Mouse (Mus musculus): ENCODE results near the gene Carns1. TPM values are rescaled to one million over a fixed set of nuclear protein-coding genes. Genes with fewer than 3 reads are reported as not detected.
"Not testable (repeated sequence)": the region's sequence is repeated elsewhere in the genome, so short reads cannot be mapped to it uniquely, and the experiment has no call there.

Carns1 gene
- polyA plus RNA-seq, 1 experiment from 2014 or later, result 5.9 TPM

GRCm38 (mm10) chr19:4147022-4147405, 28.3 kb downstream of the Carns1 start:
- Histone ChIP-seq H3K27me3 (replicated peaks) (no peaks in the 10 kb centered on the region), H3K4me2 (no peak overlapping the region), H3K9ac (replicated peaks) (no peak overlapping the region), H3K27ac (replicated peaks) (0 out of 2 replicates have a peak overlapping the region, but pooled peaks have one; percentile 78), H3K9me3 (replicated peaks) (no peaks in the 10 kb centered on the region), H3K36me3 (peaks cover 13% of the 10 kb centered on the region; the same call in 1 of the 2 replicates), H3K4me1 (peaks cover 32% of the 10 kb centered on the region), H3K4me3 (replicated peaks) (no peak overlapping the region)
- ATAC-seq (ENCODE audit: low FRiP score), result no peak
- WGBS, result 52% methylated on average over 3 of the region's 3 CpGs

DNA sequence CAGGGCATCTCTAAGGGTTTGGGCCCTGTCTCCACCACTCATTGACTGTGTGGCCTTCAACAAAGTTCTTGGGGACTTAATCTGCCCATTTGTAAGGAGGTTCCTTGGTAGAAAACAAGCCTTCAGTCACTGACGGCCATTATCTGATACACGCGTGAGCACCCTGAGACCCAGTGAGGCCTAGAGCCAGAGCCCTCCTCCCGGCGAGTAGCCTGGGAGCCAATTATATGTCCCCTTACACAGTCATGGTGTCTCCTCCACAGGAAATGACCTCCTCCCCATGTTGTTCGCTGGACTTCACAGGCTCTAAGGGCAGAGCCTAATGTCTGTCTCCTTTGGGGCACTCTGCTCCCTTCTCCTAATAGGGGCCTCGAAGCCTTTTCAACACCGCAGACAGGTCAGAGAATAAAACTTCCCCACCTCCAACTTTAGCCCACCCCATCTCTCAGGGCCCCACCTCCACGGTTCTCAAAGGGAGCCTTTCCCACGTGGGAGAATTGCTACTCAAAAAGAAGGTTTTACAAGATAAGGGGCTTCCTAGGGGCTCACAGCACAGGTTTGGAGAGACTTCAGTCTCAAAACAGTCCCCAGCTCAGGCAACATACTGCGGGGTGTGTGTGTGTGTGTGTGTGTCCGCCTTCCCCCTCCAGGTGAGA, 28.8 kb downstream of the Carns1 start:
- no peak overlapping the region for H3K4me3 ChIP-seq (replicated peaks)
- H3K4me2 ChIP-seq, result no peak overlapping the region
- H3K4me1 ChIP-seq, result peaks cover 32% of the 10 kb centered on the region
- no peaks in the 10 kb centered on the region for H3K27me3 ChIP-seq (replicated peaks)
- no peaks in the 10 kb centered on the region for H3K9me3 ChIP-seq (replicated peaks)
- 62% methylated on average over 12 of the region's 12 CpGs for WGBS
- peaks cover 11% of the 10 kb centered on the region; the same call in 1 of the 2 replicates for H3K36me3 ChIP-seq
- H3K27ac ChIP-seq (replicated peaks), result no peak overlapping the region
- H3K9ac ChIP-seq (replicated peaks), result no peak overlapping the region
- no peak for ATAC-seq (ENCODE audit: low FRiP score)

- no peak for ATAC-seq (ENCODE audit: low FRiP score)
- Histone ChIP-seq H3K4me1 (peaks cover 29% of the 10 kb centered on the region), H3K27ac (replicated peaks) (no peak overlapping the region), H3K4me3 (replicated peaks) (no peak overlapping the region), H3K9ac (replicated peaks) (no peak overlapping the region), H3K9me3 (replicated peaks) (no peaks in the 10 kb centered on the region), H3K36me3 (peaks cover 9% of the 10 kb centered on the region; the same call in 1 of the 2 replicates), H3K4me2 (no peak overlapping the region), H3K27me3 (replicated peaks) (no peaks in the 10 kb centered on the region)
- WGBS, result 91% methylated on average over 5 of the region's 5 CpGs
Observed at GRCm38 (mm10) chr19:4145936-4146335, 29.3 kb downstream of the Carns1 start.

DNA sequence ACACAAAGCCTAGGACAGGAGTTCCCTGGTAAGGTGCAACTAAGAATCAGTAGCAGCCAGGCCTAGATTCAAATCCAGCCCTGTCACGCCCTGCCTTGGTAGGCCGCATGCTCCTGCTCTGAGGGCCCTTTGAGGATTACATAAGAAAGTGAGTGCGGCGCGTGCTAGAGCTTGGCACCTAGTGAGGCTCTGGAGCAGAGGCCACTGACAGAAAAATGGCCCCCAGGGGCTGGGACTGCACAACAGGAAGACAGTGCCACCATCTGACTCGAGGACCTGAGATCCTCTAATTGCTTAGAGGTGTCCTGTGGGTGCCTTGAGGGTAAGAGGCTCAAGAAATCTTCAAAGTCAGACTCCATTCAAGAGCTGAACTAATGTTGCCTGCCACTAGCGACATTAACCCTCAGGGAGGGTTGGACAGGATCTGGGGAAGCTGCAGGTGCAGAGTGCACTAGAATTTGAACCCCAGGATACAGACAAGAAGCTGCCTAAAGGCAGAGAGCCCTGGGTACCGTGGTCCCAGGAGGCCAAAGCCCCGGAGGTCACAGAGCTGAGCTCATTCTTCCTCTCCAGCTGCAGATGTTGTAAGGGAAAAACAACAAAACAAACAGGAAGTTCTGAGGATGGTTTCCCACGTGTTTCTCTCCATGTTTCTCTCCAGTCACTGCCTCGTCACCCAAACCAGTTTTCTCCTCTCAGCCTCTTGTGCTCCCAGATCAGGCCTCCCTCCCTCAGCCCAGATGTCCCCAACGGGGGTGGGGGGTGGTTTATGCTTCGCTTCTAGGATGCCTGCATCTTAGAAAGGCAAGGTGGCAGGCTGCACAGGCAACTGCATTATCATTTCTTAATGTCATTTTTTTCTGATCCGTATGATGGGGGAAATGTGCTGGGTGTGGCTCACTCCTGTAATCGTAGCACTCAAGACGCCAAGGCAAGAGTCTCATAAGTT, 30.5 kb downstream of the Carns1 start:
- Histone ChIP-seq H3K36me3 (no peaks in the 10 kb centered on the region), H3K9ac (replicated peaks) (no peak overlapping the region), H3K27ac (replicated peaks) (no peak overlapping the region), H3K4me1 (peaks cover 18% of the 10 kb centered on the region), H3K9me3 (replicated peaks) (no peaks in the 10 kb centered on the region), H3K27me3 (replicated peaks) (no peaks in the 10 kb centered on the region), H3K4me2 (no peak overlapping the region), H3K4me3 (replicated peaks) (no peak overlapping the region)
- WGBS, result 86% methylated on average over 16 of the region's 16 CpGs
- ATAC-seq (ENCODE audit: low FRiP score), result no peak

GRCm38 (mm10) chr19:4143759-4144268, 31.5 kb downstream of the Carns1 start, which contains the start of gene Cabp4:
Cabp4 (minus strand) TSS chr19:4144033.
- H3K4me3 ChIP-seq (replicated peaks), result no peak within 1 kb of the TSS
- H3K4me2 ChIP-seq, result no peak within 1 kb of the TSS
- H3K9me3 ChIP-seq (replicated peaks), result no peaks in the 10 kb centered on the region
- 82% methylated on average over 7 of the region's 7 CpGs for WGBS
- no peaks in the 10 kb centered on the region for H3K27me3 ChIP-seq (replicated peaks)
- peaks cover 14% of the 10 kb centered on the region for H3K4me1 ChIP-seq
- no peak within 1 kb of the TSS for H3K27ac ChIP-seq (replicated peaks)
- no peak for ATAC-seq (ENCODE audit: low FRiP score)
- H3K36me3 ChIP-seq, result no peaks in the 10 kb centered on the region
- H3K9ac ChIP-seq (replicated peaks), result no peak within 1 kb of the TSS

DNA sequence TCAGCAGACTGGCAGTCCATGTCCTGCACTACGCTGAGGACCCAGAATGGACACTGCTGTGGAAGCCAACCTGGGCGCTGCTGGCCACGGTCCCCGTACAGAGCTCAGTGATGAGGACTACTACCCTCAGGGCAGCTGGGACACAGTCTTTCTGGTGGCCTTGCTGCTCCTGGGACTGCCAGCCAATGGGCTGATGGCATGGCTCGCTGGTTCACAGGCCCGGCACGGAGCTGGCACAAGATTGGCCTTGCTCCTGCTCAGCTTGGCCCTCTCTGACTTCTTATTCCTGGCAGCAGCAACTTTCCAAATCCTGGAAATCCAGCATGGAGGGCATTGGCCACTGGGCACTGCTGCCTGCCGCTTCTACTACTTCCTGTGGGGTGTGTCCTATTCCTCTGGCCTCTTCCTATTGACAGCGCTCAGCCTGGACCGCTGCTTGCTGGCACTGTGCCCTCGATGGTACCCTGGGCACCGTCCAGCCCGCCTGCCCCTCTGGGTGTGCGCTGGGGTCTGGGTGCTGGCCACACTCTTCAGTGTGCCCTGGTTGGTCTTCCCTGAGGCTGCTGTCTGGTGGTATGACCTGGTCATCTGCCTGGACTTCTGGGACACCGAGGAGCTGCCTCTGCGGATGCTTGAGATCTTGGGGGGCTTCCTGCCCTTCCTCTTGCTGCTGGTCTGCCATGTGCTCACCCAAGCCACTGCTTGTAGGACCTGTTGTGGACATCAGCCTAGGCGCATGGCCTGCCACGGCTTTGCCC, 32.7 kb downstream of the Carns1 start:
- whole genome bisulfite sequencing, result 92% methylated on average over 18 of the region's 18 CpGs
- H3K4me2 ChIP-seq, result no peak overlapping the region
- H3K4me1 ChIP-seq, result peaks cover 7% of the 10 kb centered on the region
- H3K9ac ChIP-seq (replicated peaks), result no peak overlapping the region
- H3K27me3 ChIP-seq (replicated peaks), result no peaks in the 10 kb centered on the region
- no peaks in the 10 kb centered on the region for H3K9me3 ChIP-seq (replicated peaks)
- no peak for ATAC-seq (ENCODE audit: low FRiP score)
- no peaks in the 10 kb centered on the region for H3K36me3 ChIP-seq
- H3K27ac ChIP-seq (replicated peaks), result no peak overlapping the region
- no peak overlapping the region for H3K4me3 ChIP-seq (replicated peaks)

DNA sequence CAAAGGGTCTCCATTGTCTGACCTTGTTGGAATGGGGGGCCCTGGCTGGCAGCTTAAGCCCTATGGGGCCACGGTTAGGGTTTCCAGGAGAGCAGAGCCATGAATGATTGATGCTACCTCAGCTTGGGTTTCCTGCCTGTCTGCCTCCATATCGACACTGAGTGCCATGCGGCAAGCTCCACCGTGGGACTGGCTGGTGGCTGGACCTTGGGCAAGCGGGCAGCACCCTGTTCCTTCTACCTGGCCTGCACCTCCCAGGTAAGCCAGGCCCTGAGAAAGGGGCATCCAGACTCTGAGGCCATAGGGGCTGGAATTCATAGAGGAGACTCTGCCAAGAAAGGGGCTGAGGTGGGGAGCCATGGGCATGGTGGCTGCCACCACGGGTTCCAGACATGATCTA, 35.1 kb downstream of the Carns1 start:
- Histone ChIP-seq H3K9me3 (replicated peaks) (no peaks in the 10 kb centered on the region), H3K9ac (replicated peaks) (no peak overlapping the region), H3K36me3 (no peaks in the 10 kb centered on the region), H3K4me3 (replicated peaks) (no peak overlapping the region), H3K27me3 (replicated peaks) (no peaks in the 10 kb centered on the region), H3K27ac (replicated peaks) (no peak overlapping the region), H3K4me2 (no peak overlapping the region), H3K4me1 (peaks cover 6% of the 10 kb centered on the region)
- 79% methylated on average over 6 of the region's 6 CpGs for WGBS
- no peak for ATAC-seq (ENCODE audit: low FRiP score)

DNA sequence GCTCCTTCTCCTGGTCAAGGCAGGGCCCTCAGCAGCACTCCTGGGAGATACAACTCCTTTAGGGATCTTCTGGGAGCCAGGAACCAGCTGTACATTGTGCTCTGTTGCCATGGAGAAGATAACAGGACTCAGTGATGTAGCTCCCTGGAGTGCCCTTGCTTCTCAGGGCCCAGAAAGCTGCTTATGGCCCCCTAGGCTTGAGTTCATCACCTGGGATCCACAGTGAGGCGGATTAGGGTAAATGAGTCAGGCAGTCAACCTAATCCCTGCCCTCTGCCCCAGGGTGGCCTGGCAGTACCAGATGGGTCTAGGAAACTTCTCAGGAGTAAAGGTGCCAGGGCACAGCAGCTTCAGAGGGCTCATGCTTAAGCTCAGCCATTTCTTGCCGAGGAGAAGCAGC, 35.8 kb downstream of the Carns1 start, which contains the start of gene Gpr152:
Gene Gpr152 (plus strand): TSS at position 342 of the 400 bp plus-strand sequence.
- peaks cover 6% of the 10 kb centered on the region for H3K4me1 ChIP-seq
- H3K4me2 ChIP-seq, result no peak within 1 kb of the TSS
- H3K9me3 ChIP-seq (replicated peaks), result no peaks in the 10 kb centered on the region
- 67% methylated on average over 2 of the region's 2 CpGs for WGBS
- no peak within 1 kb of the TSS for H3K4me3 ChIP-seq (replicated peaks)
- no peaks in the 10 kb centered on the region for H3K27me3 ChIP-seq (replicated peaks)
- H3K36me3 ChIP-seq, result no peaks in the 10 kb centered on the region
- no peak within 1 kb of the TSS for H3K27ac ChIP-seq (replicated peaks)
- ATAC-seq (ENCODE audit: low FRiP score), result no peak
- H3K9ac ChIP-seq (replicated peaks), result no peak within 1 kb of the TSS

GRCm38 (mm10) chr19:4137913-4138312, 37.4 kb downstream of the Carns1 start:
- no peaks in the 10 kb centered on the region for H3K9me3 ChIP-seq (replicated peaks)
- no peak for ATAC-seq (ENCODE audit: low FRiP score)
- H3K27ac ChIP-seq (replicated peaks), result no peak overlapping the region
- H3K36me3 ChIP-seq, result peaks cover 5% of the 10 kb centered on the region
- peaks cover 6% of the 10 kb centered on the region for H3K4me1 ChIP-seq
- H3K4me3 ChIP-seq (replicated peaks), result no peak overlapping the region
- H3K4me2 ChIP-seq, result no peak overlapping the region
- H3K9ac ChIP-seq (replicated peaks), result no peak overlapping the region
- WGBS, result 73% methylated on average over 5 of the region's 5 CpGs
- no peaks in the 10 kb centered on the region for H3K27me3 ChIP-seq (replicated peaks)

DNA sequence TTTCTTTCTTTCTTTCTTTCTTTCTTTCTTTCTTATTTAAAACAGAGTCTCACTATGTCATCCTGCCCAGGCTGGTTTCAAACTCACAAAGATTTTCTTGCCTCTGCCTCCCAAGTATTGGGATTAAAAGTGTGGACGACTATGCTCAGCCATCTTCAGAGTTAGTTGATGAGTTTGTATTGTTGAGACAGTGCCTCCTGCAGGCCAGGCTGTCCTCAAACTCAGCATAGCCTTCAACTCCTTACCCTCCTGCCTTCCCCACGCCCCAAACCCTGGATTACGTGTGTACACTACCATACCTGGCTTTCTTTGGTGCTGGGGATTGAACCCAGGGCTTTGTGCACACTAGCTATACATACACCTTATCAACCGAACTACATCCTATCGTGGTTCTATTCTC, 38.8 kb downstream of the Carns1 start:
- Histone ChIP-seq H3K4me1 (peaks cover 6% of the 10 kb centered on the region), H3K4me3 (replicated peaks) (no peak overlapping the region), H3K9me3 (replicated peaks) (no peaks in the 10 kb centered on the region), H3K27ac (replicated peaks) (no peak overlapping the region), H3K9ac (replicated peaks) (no peak overlapping the region), H3K27me3 (replicated peaks) (no peaks in the 10 kb centered on the region), H3K36me3 (peaks cover 18% of the 10 kb centered on the region), H3K4me2 (no peak overlapping the region)
- 84% methylated on average over 5 of the region's 5 CpGs for WGBS
- no peak for ATAC-seq (ENCODE audit: low FRiP score)

GRCm38 (mm10) chr19:4135963-4136345, 39.3 kb downstream of the Carns1 start:
- not testable (repeated sequence) for H3K27me3 ChIP-seq (replicated peaks); ATAC-seq (ENCODE audit: low FRiP score); H3K4me1 ChIP-seq; H3K27ac ChIP-seq (replicated peaks); H3K9ac ChIP-seq (replicated peaks); H3K4me2 ChIP-seq; H3K9me3 ChIP-seq (replicated peaks); H3K4me3 ChIP-seq (replicated peaks)
- H3K36me3 ChIP-seq, result peaks cover 22% of the 10 kb centered on the region
- 26% methylated on average over 8 of the region's 8 CpGs for WGBS

Data from neural tube, embryonic 15.5 days (tissue).